Mouse (Mus musculus) common myeloid progenitor, adult 5-6 weeks (primary cell): Measurements from ENCODE around the gene Plxna4. TPM values are rescaled to one million over a fixed set of nuclear protein-coding genes. Genes with fewer than 3 reads are reported as not detected.

Experiments
- ATAC-seq: replicated peaks from 2 replicates; pipeline ENCODE4 v1.8.0; 2016; ENCODE audit warnings: low read depth, mild to moderate bottlenecking, moderate TSS enrichment, inconsistent platforms; ENCODE audit not compliant: poor library complexity, severe bottlenecking
- total RNA-seq: library from RNA; stranded (forward); fragments of 200-1000, 187-1606 nt; gene quantifications from 2 replicates; pipeline ENCODE4 v1.2.3, GENCODE M21; 2017

The Plxna4 gene
- total RNA-seq, 1 experiment from 2014 or later, result 0.46 TPM

- ATAC-seq, result no peak
Measured at GRCm38 (mm10) chr6:32202664-32203192, 385.3 kb downstream of the Plxna4 start.

GRCm38 (mm10) chr6:32201506-32201905 is 386.5 kb downstream of the Plxna4 start:
- ATAC-seq, result no peak

- no peak for ATAC-seq
Measured at GRCm38 (mm10) chr6:32199616-32200015, 388.4 kb downstream of the Plxna4 start.

- ATAC-seq, result no peak
Measured at GRCm38 (mm10) chr6:32196913-32197312, 391.1 kb downstream of the Plxna4 start.

- ATAC-seq, result no peak
Measured at GRCm38 (mm10) chr6:32193046-32193445, 394.9 kb downstream of the Plxna4 start.

- peak; percentile 63 for ATAC-seq
Measured at GRCm38 (mm10) chr6:32184402-32184985, 403.5 kb downstream of the Plxna4 start.

GRCm38 (mm10) chr6:32183651-32184185 is 404.3 kb downstream of the Plxna4 start:
- peak; percentile 48 for ATAC-seq

GRCm38 (mm10) chr6:32180012-32180358 is 408.0 kb downstream of the Plxna4 start:
- ATAC-seq, result no peak

GRCm38 (mm10) chr6:32179346-32180011 is 408.5 kb downstream of the Plxna4 start:
- ATAC-seq, result no peak

GRCm38 (mm10) chr6:32177905-32178304 is 410.1 kb downstream of the Plxna4 start:
- ATAC-seq, result 0 out of 2 replicates have a peak, but pooled peaks have one; percentile 39

GRCm38 (mm10) chr6:32167725-32168124 is 420.3 kb downstream of the Plxna4 start:
- peak; percentile 71 for ATAC-seq

GRCm38 (mm10) chr6:32160370-32160769 is 427.6 kb downstream of the Plxna4 start:
- ATAC-seq, result no peak

GRCm38 (mm10) chr6:32159931-32160330 is 428.1 kb downstream of the Plxna4 start:
- ATAC-seq, result no peak

- peak; percentile 97 for ATAC-seq
Measured at GRCm38 (mm10) chr6:32158347-32158746, 429.6 kb downstream of the Plxna4 start.

- no peak for ATAC-seq
Measured at GRCm38 (mm10) chr6:32153170-32153569, 434.8 kb downstream of the Plxna4 start.

GRCm38 (mm10) chr6:32150836-32151235 is 437.2 kb downstream of the Plxna4 start:
- ATAC-seq, result no peak

- ATAC-seq, result no peak
Measured at GRCm38 (mm10) chr6:32144771-32145170, 443.2 kb downstream of the Plxna4 start.

- no peak for ATAC-seq
Measured at GRCm38 (mm10) chr6:32139537-32139936, 448.5 kb downstream of the Plxna4 start.

GRCm38 (mm10) chr6:32126914-32127313 is 461.1 kb downstream of the Plxna4 start:
- ATAC-seq, result no peak

GRCm38 (mm10) chr6:32122584-32123265 is 465.3 kb downstream of the Plxna4 start:
- ATAC-seq, result peak; percentile 56

GRCm38 (mm10) chr6:32120931-32121330 is 467.1 kb downstream of the Plxna4 start:
- ATAC-seq, result no peak
